Mouse (Mus musculus): ENCODE measurements at regions not wholly inside any gene's neighbourhood (a gene's known extent, or its start where the extent isn't known, plus 50 kb on each side); places are given as distances from the start of the nearest gene placed in this dataset.
A peak's percentile ranks its signal among the peaks of the same experiment; 100 is the strongest.

- DNase-seq (ENCODE audit: low read depth, low spot score), result no peak
Measured at GRCm38 (mm10) chr14:72113377-72113993, 378.2 kb downstream of the Gm9195 start.

GRCm38 (mm10) chr14:72110689-72111088 is 380.9 kb downstream of the Gm9195 start:
- DNase-seq (ENCODE audit: low read depth, low spot score), result no peak

DNA sequence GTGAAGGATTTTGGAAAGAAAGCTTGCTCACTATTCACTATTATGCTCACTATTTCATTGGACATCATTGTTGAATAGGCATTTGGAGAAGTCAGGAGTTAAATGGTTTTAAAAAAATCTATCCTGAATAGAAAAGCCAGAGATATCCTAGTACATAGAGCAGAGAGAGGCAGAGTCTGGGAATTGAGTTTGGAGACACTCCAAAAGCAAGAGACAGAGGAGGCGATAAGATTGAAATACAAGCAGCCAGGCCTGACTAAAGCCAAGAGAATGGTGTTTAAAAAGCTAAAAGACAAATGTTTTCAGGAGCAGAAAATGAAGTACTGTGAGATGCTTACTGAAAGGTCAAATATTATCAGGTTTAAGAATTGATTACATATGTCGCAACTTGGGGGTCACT is 400.1 kb downstream of the Gm9195 start:
- DNase-seq (ENCODE audit: low read depth, low spot score), result peak; percentile 29

DNA sequence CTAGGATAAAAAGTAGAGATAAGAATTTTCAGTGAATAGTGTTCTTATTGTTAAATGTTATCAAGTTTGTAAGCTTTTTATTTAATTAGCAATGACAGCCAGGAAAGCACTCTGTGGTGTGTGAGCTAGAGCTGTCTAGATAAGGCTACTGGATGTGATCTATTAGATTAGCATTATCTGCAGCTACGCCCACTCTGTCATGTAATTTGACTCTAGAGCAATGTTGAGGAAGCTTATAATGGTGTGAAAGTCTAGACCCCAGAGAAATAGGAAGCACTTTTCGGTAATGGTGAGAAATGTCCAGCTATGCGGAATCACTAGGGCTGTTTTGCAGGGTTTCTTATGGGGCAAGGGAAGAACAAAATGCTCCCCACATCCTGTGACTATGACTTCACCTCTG is 410.2 kb downstream of the Gm9195 start:
- DNase-seq (ENCODE audit: low read depth, low spot score), result no peak

- DNase-seq (ENCODE audit: low read depth, low spot score), result peak; percentile 71
Measured at GRCm38 (mm10) chr14:72064111-72064812, 427.4 kb downstream of the Gm9195 start.

GRCm38 (mm10) chr14:72042881-72043236 is 448.8 kb downstream of the Gm9195 start:
- peak; percentile 35 for DNase-seq (ENCODE audit: low read depth, low spot score)

- no peak for DNase-seq (ENCODE audit: low read depth, low spot score)
Measured at GRCm38 (mm10) chr14:72042112-72042880, 449.3 kb downstream of the Gm9195 start.

- DNase-seq (ENCODE audit: low read depth, low spot score), result no peak
Measured at GRCm38 (mm10) chr14:72030396-72030795, 461.2 kb downstream of the Gm9195 start.

DNA sequence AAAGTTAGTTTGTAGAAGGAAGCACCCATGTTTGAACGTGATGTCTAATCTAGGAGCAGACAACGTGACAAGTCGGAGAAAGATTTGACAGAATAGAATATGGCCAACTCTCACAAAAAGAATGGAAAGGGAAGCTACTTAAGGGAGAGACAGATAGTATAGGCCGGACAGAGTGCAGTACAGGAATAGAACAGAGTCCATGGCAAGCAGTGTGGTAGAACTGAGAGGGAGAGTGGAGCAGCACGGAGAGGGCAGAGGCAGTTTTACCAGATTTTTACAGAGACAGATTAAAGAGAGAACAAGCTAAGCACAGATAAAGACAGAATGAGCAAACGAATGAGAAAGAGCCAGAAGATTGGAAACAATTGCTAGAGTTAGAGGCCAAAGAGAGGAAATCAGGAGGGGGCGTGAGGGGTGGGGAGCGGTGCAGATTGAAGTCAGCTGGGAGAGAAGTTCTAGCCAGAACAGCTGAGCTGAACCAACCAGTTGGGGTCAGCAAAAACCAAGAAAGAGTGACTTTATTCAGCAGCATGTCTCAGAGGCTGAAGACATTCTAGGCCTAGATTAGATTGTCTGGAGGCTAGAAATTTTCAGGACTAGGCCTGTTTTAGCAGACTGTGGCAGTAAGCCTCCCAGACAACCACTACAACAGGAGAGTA is 464.1 kb downstream of the Gm9195 start:
- no peak for DNase-seq (ENCODE audit: low read depth, low spot score)

GRCm38 (mm10) chr14:72004371-72004770 is 487.3 kb downstream of the Gm9195 start:
- DNase-seq (ENCODE audit: low read depth, low spot score), result peak; percentile 34

GRCm38 (mm10) chr14:72002205-72003138 is 489.2 kb downstream of the Gm9195 start:
- peak; percentile 57 for DNase-seq (ENCODE audit: low read depth, low spot score)

DNA sequence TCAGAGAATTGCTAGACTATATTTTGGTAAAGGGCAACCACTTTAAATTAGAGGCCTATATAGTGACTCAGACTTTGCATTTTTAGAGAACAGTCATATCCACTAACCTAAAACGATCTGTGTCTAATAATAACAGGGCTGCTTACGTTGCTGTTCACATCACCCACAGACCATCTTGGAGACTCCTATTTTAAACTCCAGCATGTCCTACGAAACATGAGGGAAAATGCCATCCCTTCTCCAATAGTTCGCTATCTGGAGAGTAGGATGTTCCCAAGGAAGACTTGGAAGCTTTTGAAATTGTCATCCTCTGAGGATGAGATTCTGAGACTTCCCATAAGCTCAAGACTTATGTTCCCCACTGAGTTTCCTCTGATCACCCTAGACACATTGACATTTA is 518.6 kb downstream of the Gm9195 start:
- peak; percentile 94 for DNase-seq (ENCODE audit: low read depth, low spot score)

DNA sequence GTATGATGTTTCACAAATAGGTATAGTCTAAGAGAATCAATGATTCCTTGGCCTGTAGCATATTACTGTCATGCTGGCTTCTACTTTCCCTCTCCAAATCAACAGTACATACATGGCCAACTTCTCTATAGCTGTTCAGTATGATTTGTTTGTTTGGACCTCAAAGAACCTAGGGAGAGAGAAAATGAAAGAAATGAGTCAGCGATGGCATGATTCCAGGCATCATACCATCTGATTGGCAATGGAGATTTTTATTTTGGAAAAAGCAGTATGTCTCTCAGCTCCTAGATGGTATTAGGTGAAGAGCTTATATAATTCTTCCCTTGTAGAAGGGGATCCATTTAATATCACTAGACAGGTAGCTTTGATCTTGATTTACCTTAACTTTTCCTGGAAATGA is 519.1 kb downstream of the Gm9195 start:
- DNase-seq (ENCODE audit: low read depth, low spot score), result no peak

DNA sequence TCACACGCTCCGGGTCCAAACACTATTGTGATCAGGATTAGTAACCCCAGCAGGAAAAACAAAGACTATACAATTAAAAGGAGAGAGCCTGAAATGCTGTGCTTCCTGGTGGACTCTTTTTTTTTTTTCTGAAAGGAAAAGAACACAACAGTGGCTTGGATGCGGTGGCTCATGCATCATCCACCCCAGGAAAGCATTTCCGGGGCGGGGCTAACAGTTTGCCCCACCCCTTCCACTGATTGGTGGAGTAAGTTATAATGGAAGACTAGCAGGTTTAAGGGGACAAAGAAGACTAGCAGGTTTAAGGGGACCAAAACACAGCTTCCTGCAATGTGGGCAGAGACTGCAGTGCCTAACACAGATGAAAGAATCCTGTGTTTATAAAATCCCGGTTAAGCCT is 524.0 kb downstream of the Gm9195 start:
- DNase-seq (ENCODE audit: low read depth, low spot score), result no peak

DNA sequence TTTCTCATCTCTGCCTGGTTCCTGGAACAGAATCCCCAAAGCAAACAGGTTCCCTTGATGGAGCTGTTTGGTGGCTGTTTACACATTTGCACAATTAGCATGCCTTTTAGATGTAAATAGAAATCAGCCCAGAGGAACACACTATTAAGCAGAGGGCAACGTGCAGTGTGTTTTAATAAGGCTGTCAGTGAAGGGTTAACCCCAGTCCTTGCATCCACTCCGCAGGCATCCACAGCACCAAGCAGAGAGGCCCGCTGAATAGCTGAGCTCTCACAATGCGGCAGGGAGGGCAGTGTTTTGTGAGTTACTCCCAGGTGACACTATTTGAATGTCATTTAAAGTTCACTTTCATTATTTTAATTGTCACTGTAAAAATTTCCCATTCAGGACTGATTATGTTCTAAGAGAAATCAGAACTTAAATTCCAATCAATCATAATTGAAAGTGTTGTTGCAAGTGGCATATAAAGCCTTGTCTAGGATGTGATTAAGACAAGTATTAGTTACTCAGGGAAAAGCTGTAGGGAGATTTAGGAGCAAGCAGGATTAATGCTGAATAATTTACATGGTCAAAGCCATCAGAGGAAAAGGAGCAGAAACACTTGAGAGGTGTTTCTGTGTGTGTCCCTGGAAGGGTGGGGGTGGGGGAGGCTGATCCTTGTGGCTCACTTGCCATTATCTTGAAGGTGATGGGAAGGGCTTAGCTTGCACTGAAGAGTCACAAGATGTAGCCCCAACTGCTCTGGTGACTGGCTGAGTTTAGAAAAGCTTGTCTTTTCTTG is 528.1 kb downstream of the Gm9195 start:
- DNase-seq (ENCODE audit: low read depth, low spot score), result no peak

DNA sequence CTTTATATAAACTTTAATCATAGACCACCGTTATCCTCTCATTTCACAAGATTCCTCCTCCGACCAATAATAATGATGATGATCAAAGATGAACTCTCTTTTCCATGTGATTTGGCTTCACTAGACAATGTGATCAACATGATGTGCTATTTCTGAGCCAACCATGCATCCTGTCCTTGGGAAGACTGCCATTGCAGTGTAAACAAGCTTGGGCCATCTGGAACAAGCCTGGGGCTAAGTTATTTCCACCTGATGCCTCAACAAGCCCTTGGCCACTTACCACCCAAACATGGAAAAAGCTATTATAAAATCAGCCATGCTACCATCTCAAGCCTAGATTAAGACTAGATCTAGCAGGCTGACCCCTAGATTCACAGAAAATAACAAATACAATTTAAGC is 542.9 kb downstream of the Gm9195 start:
- DNase-seq (ENCODE audit: low read depth, low spot score), result no peak

DNA sequence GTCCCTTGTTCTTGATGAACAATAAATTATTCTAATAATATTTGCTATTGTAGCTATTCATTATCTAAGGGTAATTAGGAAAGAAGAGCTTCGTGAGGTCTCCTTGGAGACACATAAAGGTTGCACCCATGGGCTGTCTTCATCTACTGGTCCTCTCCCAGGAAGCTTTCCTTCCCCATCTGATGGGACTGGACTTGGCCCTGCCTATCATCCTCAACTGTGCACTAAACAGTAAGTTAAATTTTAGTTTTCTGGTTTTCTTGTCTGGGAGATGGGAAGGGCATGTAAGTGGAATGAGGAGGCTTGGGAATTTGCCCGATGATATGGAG is 554.5 kb downstream of the Gm9195 start:
- DNase-seq (ENCODE audit: low read depth, low spot score), result no peak

GRCm38 (mm10) chr14:71936373-71937156 is 555.1 kb downstream of the Gm9195 start:
- DNase-seq (ENCODE audit: low read depth, low spot score), result no peak

GRCm38 (mm10) chr14:71915964-71916363 is 575.7 kb downstream of the Gm9195 start:
- DNase-seq (ENCODE audit: low read depth, low spot score), result no peak

GRCm38 (mm10) chr14:71910936-71911335 is 580.7 kb downstream of the Gm9195 start:
- no peak for DNase-seq (ENCODE audit: low read depth, low spot score)
